Mouse (Mus musculus) forebrain, embryonic 16.5 days (tissue): Measurements from ENCODE around the gene Anapc15. TPM values are rescaled to one million over a fixed set of nuclear protein-coding genes. Genes with fewer than 3 reads are reported as not detected.

Experiments used
- ATAC-seq: fragments of 200-750 bp; cut with Nextera tagmentation; 2 replicates; pipeline ENCODE4 v1.8.0; 2017; ENCODE audit warnings: mild to moderate bottlenecking, moderate library complexity
- H3K27ac ChIP-seq: fragments of 300-500 bp; sonication (generic); 2 replicates; pipeline ENCODE4 v1.5.1; 2014; ENCODE audit warnings: low read length, control low read depth
- H3K27me3 ChIP-seq: fragments of 300-500 bp; sonication (generic); replicated peaks from 2 replicates; pipeline ENCODE4 v1.6.1; 2014; ENCODE audit warnings: low read length; ENCODE audit not compliant: control insufficient read depth, insufficient read depth
- H3K36me3 ChIP-seq: fragments of 300-500 bp; sonication (generic); 2 replicates; pipeline ENCODE4 v1.6.1; 2014; ENCODE audit not compliant: control insufficient read depth, insufficient read depth
- H3K4me1 ChIP-seq: fragments of 300-500 bp; sonication (generic); replicated peaks from 2 replicates; pipeline ENCODE4 v1.6.1; 2014; ENCODE audit warnings: low read length; ENCODE audit not compliant: control insufficient read depth, insufficient read depth
- H3K4me2 ChIP-seq: fragments of 300-500 bp; sonication (generic); 2 replicates; pipeline ENCODE4 v1.6.1; 2014; ENCODE audit warnings: mild to moderate bottlenecking, low read length, control low read depth
- H3K4me3 ChIP-seq: fragments of 300-500 bp; sonication (generic); replicated peaks from 2 replicates; pipeline ENCODE4 v1.5.1; 2014; ENCODE audit warnings: mild to moderate bottlenecking, low read length, control low read depth
- H3K9ac ChIP-seq: fragments of 300-500 bp; sonication (generic); replicated peaks from 2 replicates; pipeline ENCODE4 v1.6.1; 2014; ENCODE audit warnings: low read depth, low read length, control low read depth
- H3K9me3 ChIP-seq: fragments of 300-500 bp; sonication (generic); 2 replicates; pipeline ENCODE4 v1.6.1; 2016; ENCODE audit warnings: low read length; ENCODE audit not compliant: control insufficient read depth
- WGBS: fragments of 180-500 bp; shearing (Covaris S2); extraction: QIAGEN DNeasy Blood & Tissue Kit; methylation state at CpG from one replicate; pipeline ENCODE4 v1.1.7; 2014; 5-methylcytosine and 5-hydroxymethylcytosine counted together
- polyA plus RNA-seq: library from polyadenylated mRNA; unstranded; fragments of >200 nt; fragmentation: Nextera tagmentation; extraction: Ambion mirVana; gene quantifications from 2 replicates; pipeline ENCODE4 v1.2.1, GENCODE M21; 2015

Anapc15 gene
- polyA plus RNA-seq, 1 experiment from 2014 or later = 72.3 TPM

DNA sequence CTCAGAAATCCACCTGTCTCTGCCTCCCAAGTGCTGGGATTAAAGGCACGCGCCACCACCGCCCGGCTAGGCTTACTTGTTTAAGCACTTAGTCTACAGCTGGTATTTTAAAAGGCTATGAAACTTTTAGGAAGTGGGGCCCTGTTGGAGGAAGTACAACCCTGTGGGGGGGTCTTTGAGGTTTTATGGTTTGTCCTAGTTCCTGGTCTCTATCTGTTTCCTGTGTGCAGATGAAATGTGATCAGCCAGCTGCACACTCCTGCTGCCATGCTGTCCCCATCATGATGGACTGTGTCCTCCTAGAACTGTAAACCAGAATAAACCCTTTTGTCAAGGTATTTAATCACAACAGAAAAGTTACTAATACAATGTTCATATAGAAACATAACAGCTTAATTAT, 20.6 kb downstream of the Anapc15 start:
- H3K9me3 ChIP-seq = no peaks in the 10 kb centered on the region
- no peak for ATAC-seq
- H3K4me2 ChIP-seq = no peak overlapping the region
- no peak overlapping the region for H3K27ac ChIP-seq
- H3K9ac ChIP-seq = no peak overlapping the region
- no peaks in the 10 kb centered on the region for H3K4me1 ChIP-seq
- WGBS = 91% methylated on average over 4 of the region's 4 CpGs
- no peak overlapping the region for H3K4me3 ChIP-seq
- no peaks in the 10 kb centered on the region for H3K27me3 ChIP-seq
- H3K36me3 ChIP-seq = no peaks in the 10 kb centered on the region

DNA sequence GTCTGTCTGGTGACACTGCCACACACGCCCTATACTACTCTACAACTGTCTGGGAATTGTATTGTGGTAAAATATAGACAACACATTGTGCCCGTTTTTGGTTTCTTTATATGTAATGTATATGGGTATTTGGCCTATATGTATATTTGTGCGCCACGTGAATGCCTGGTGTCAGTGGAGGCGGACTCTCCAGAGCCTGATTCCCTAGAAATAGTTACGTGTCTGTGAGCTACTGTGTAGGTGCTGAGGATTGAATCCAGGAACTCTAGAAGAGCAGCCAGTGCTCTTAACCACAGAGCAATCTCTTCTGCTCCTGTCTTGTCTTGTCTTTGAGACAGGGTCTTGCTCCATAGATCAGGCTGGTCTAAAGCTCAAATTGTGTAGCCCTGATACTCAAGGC, 22.8 kb downstream of the Anapc15 start:
- Histone ChIP-seq H3K27ac (no peak overlapping the region), H3K36me3 (no peaks in the 10 kb centered on the region), H3K9ac (no peak overlapping the region), H3K4me2 (no peak overlapping the region), H3K4me3 (no peak overlapping the region), H3K9me3 (no peaks in the 10 kb centered on the region), H3K4me1 (no peaks in the 10 kb centered on the region), H3K27me3 (no peaks in the 10 kb centered on the region; the same call in 1 of the 2 replicates)
- no peak for ATAC-seq
- 82% methylated on average over 6 of the region's 6 CpGs for WGBS

DNA sequence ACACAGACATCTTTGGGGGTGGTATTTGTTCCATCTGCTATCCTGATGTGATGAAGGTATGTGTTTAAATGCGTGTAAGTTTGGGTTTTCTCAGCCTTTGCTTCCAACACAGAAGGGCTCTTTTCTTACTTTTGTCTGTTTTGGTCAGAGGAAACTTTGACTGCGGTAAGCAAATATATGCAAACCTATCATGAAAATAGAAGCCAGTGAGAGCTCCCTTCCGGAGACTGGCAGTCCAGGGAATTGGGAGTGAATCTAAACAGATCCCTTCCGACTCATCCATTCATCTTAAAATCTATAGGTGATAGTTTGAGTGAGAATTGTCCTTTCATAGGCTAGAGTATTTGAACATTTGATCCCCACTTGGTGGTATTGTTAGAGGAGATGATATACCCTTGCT, 24.9 kb downstream of the Anapc15 start:
- Histone ChIP-seq H3K4me1 (no peaks in the 10 kb centered on the region), H3K4me2 (no peak overlapping the region), H3K27me3 (no peaks in the 10 kb centered on the region; the same call in 1 of the 2 replicates), H3K36me3 (no peaks in the 10 kb centered on the region), H3K4me3 (no peak overlapping the region), H3K27ac (no peak overlapping the region), H3K9me3 (no peaks in the 10 kb centered on the region), H3K9ac (no peak overlapping the region)
- ATAC-seq = no peak
- 83% methylated on average over 4 of the region's 4 CpGs for WGBS

DNA sequence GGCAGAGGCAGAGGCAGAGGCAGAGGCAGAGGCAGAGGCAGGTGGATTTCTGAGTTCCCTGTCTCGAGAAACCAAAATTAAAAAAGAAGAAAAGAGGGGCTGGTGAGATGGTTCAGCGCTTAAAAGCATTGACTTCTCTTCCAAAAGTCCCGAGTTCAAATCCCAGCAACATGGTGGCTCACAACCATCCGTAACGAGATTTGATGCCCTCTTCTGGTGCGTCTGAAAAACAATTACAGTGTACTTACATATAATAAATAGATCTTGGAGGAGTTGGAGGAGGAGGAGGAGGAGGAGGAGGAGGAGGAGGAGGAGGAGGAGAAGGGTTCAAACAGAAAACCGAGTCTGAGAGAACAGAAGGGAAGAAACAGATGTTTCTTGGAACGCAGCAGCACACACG, 32.2 kb downstream of the Anapc15 start:
- WGBS = 36% methylated on average over 9 of the region's 9 CpGs
- peaks cover 10% of the 10 kb centered on the region for H3K4me1 ChIP-seq
- ATAC-seq = no peak

DNA sequence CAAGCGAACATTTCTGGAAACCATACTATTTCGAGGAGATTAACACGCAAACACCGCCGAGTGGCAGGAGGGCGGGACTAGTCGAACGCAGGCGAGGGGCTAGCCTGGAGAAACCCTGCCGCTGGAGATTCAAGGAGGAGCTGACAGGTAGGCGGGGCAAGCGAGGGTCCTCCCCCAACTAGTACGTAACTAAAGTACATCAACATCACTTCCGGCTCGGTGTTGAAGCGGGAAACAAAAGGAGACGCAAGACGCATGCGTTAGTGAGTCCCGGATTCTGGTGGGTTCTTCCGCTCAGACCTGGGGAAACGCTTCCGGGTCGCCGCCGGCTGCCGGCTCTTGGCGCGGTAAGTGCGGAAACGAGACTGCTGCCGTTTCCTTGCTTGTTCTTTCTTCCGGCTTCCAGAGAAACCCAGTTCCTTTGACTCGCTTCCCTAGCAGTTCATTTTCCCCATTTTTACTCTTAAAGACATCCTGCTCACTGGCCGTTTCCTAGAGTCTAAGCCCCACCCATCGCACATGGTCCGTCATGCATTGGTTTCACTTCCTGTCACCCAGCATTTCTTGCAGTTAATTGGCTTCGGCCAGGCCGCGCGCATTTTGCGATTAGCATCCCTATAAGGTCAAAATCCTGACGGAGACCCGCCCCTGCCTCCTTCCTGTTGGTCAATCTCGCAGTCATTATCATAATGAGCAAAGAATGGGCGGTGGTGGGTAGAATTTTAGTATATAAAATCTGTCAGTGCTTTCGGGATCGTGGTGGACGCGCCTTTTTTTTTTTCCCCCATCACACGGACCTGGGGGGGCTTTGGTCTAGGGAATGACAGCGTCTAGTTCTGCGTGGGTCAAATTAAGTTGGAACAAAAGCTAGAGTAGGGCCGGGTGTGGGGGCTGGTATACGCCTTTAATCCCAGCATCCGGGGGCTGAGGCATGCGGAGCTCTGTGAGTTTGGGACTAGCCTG, 32.9 kb downstream of the Anapc15 start:
- H3K27me3 ChIP-seq = no peaks in the 10 kb centered on the region
- peaks cover 10% of the 10 kb centered on the region for H3K4me1 ChIP-seq
- peak overlapping the region; percentile 61 for H3K9ac ChIP-seq
- peak overlapping the region; percentile 95 for H3K27ac ChIP-seq
- H3K9me3 ChIP-seq = no peaks in the 10 kb centered on the region
- 0 out of 2 replicates have a peak, but pooled peaks cover 2% of the 10 kb centered on the region for H3K36me3 ChIP-seq
- peak; percentile 98 for ATAC-seq
- H3K4me2 ChIP-seq = peak overlapping the region; percentile 66
- under 1% methylated on average over 57 of the region's 57 CpGs for WGBS
- H3K4me3 ChIP-seq = peak overlapping the region; percentile 60

More for the DNA sequence above, 32.2 kb downstream of the Anapc15 start:
- Histone ChIP-seq H3K36me3 (0 out of 2 replicates have a peak, but pooled peaks cover 2% of the 10 kb centered on the region), H3K9ac (peak overlapping the region; percentile 56), H3K4me3 (peak overlapping the region; percentile 60), H3K27ac (peak overlapping the region; percentile 95), H3K27me3 (no peaks in the 10 kb centered on the region), H3K4me2 (peak overlapping the region; percentile 39), H3K9me3 (no peaks in the 10 kb centered on the region)

DNA sequence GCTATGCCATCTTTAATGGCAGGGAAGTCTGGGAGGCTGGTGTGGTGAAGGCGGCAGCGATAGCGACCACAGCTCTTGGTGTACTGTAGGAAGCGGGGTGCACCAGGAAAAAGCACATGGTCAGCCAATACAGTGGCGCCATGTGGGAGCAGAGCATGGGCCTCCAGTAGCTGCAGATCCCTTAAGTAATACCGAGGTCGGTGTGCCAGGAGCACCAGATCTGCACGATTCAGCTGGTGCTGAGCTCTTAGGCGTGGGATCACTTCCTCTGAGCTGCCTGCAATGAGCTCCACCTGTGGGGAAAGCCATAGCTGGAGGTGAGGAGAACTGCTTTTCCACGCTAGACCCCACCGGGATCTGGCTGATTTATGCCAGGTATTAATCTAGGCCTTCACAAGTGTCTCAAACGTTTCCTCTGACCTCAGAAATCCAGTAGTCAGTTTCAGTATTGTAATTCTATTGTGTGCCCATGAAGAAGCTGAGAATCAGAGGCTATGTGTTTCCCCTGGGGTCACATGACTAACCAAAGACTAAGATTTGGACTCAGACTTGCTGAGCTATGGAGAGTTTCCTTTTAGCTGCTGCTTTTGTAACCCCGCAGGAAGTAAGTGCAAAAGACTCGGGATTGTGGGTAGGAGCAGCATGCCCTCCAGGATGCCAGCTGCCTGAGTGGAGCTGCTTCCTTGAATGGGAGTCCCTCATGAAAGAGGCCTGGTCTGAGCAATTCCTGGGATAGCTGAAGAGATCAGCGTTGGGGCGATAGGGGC, 37.0 kb downstream of the Anapc15 start:
- no peak for ATAC-seq
- no peak overlapping the region for H3K4me3 ChIP-seq
- H3K27me3 ChIP-seq = no peaks in the 10 kb centered on the region
- no peak overlapping the region for H3K27ac ChIP-seq
- 91% methylated on average over 16 of the region's 16 CpGs for WGBS
- H3K9me3 ChIP-seq = no peaks in the 10 kb centered on the region
- H3K4me1 ChIP-seq = peaks cover 12% of the 10 kb centered on the region
- H3K36me3 ChIP-seq = 0 out of 2 replicates have a peak, but pooled peaks cover 2% of the 10 kb centered on the region
- no peak overlapping the region for H3K4me2 ChIP-seq
- H3K9ac ChIP-seq = no peak overlapping the region

DNA sequence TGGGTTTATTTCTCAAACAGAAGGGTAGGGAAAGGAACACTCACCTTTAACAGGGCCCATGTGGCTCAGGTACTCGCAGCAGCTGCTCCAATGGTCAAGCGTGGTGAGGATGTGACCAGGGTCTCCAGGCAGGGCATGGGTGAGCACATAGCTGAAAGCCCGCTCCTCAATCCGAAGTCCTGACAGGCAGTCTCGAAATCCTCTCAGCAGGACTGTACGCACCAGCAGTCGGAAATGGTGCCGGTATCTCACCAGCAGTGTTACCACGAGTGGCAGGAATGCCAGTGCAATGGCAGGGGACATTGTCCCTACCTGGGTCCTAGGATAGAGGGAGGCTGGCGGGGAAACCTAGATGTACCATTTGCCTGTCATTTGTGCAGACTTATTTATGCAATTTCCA, 38.5 kb downstream of the Anapc15 start:
- no peak overlapping the region for H3K4me2 ChIP-seq
- no peaks in the 10 kb centered on the region for H3K27me3 ChIP-seq
- H3K9me3 ChIP-seq = no peaks in the 10 kb centered on the region
- 0 out of 2 replicates have a peak, but pooled peaks cover 2% of the 10 kb centered on the region for H3K36me3 ChIP-seq
- H3K27ac ChIP-seq = no peak overlapping the region
- H3K9ac ChIP-seq = no peak overlapping the region
- no peak overlapping the region for H3K4me3 ChIP-seq
- ATAC-seq = no peak
- H3K4me1 ChIP-seq = peaks cover 17% of the 10 kb centered on the region
- 90% methylated on average over 10 of the region's 10 CpGs for WGBS

DNA sequence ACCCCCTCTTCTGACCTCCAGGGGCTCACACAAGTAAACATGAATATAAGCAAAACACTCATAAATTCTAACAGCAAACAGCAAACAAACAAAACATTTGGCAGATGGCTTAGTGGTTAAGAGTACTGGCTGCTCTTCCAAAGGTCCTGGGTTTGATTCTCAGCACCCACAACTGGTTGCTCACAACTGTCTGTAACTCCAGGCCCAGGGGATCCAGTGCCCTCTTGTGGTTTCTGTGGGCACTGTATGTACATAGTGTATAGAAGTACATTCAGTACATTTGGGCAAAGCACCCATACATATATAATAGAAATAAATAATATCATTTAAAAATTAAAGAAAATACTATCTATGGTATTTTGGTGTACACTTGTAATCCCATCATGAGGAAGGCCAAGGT, 39.3 kb downstream of the Anapc15 start:
- 0 out of 2 replicates have a peak, but pooled peaks cover 2% of the 10 kb centered on the region for H3K36me3 ChIP-seq
- no peak for ATAC-seq

More for the DNA sequence above, 39.3 kb downstream of the Anapc15 start:
- Histone ChIP-seq H3K4me1 (peaks cover 18% of the 10 kb centered on the region), H3K27me3 (no peaks in the 10 kb centered on the region), H3K9me3 (no peaks in the 10 kb centered on the region), H3K4me2 (no peak overlapping the region), H3K27ac (no peak overlapping the region), H3K4me3 (no peak overlapping the region), H3K9ac (no peak overlapping the region)
